8 mouse cellular contexts compared by ENCODE assay signal in genomic region chr7:24506476-24506837, GRCm38 (mm10). TPM values are rescaled to one million over a fixed set of nuclear protein-coding genes. Genes with fewer than 3 reads are reported as not detected.
DNase-seq lines count a peak whose midpoint lies in the region; ATAC-seq and TF ChIP-seq lines count a peak whose summit lies in the region.

No protein-coding gene starts in this region.

- peak overlapping the region; percentile 95 for H3K4me2 ChIP-seq in liver, embryonic 15.5 days
- H3K4me2 ChIP-seq in stomach, embryonic 14.5 days (replicated peaks; ENCODE audit: low read depth, low read length) = peak overlapping the region; percentile 59

- under 1% methylated on average over 12 of the region's 12 CpGs for WGBS in kidney, adult 2 months
- 5% methylated on average over 12 of the region's 12 CpGs for WGBS in liver, embryonic 15.5 days (ENCODE audit: insufficient replicate concordance)
- WGBS in stomach, embryonic 14.5 days = under 1% methylated on average over 12 of the region's 12 CpGs

- peaks cover 11% of the 10 kb centered on the region; the same call in 1 of the 2 replicates for H3K4me1 ChIP-seq in kidney, adult 2 months (ENCODE audit: control insufficient read depth, insufficient read depth, low read length)
- peaks cover 40% of the 10 kb centered on the region for H3K4me1 ChIP-seq in liver, embryonic 15.5 days (replicated peaks)
- H3K4me1 ChIP-seq in stomach, embryonic 14.5 days (ENCODE audit: control insufficient read depth, insufficient read depth, low read length) = peaks cover 22% of the 10 kb centered on the region; the same call in 1 of the 2 replicates

- no peaks in the 10 kb centered on the region for H3K27me3 ChIP-seq in kidney, adult 2 months (replicated peaks; ENCODE audit: control insufficient read depth, insufficient read depth, low read length)
- H3K27me3 ChIP-seq in liver, embryonic 15.5 days = peaks cover 57% of the 10 kb centered on the region
- no peaks in the 10 kb centered on the region for H3K27me3 ChIP-seq in stomach, embryonic 14.5 days (ENCODE audit: control insufficient read depth, insufficient read depth, low read length)

- no peak for ATAC-seq in liver, embryonic 15.5 days (ENCODE audit: insufficient read depth)
- no peak for ATAC-seq in stomach, embryonic 14.5 days (ENCODE audit: insufficient number of reproducible peaks, insufficient read depth, low FRiP score, low read depth)

- no peaks in the 10 kb centered on the region for H3K36me3 ChIP-seq in kidney, adult 2 months (ENCODE audit: control insufficient read depth, insufficient read depth, low read length)
- H3K36me3 ChIP-seq in liver, embryonic 15.5 days (replicated peaks) = no peaks in the 10 kb centered on the region
- H3K36me3 ChIP-seq in stomach, embryonic 14.5 days (ENCODE audit: control insufficient read depth, insufficient read depth, low read length) = no peaks in the 10 kb centered on the region

- H3K9ac ChIP-seq in liver, embryonic 15.5 days = no peak overlapping the region
- peak overlapping the region; percentile 94 for H3K9ac ChIP-seq in stomach, embryonic 14.5 days (replicated peaks; ENCODE audit: low read depth, low read length)

- peak overlapping the region; percentile 90 for H3K4me3 ChIP-seq in kidney, adult 2 months (ENCODE audit: insufficient read depth, low read depth, low read length)
- H3K4me3 ChIP-seq in liver, embryonic 15.5 days (replicated peaks) = peak overlapping the region; percentile 68
- peak overlapping the region; percentile 79 for H3K4me3 ChIP-seq in stomach, embryonic 14.5 days (ENCODE audit: low read depth, low read length)

- DNase-seq in right cerebral cortex, adult 18-20 months = peak; percentile 63
- no peak for DNase-seq in right cerebral cortex, postnatal 4 days
- DNase-seq in cerebellum, postnatal 10 days = peak; percentile 90 to 91
- DNase-seq in heart, adult 18-20 months = peak; percentile 66 to 67
- DNase-seq in kidney, adult 2 months = peak; percentile 89
- DNase-seq in thymus, postnatal 4 days = no peak

- peak overlapping the region; percentile 90 for H3K27ac ChIP-seq in kidney, adult 2 months (ENCODE audit: insufficient read depth, low read depth, low read length)
- no peak overlapping the region for H3K27ac ChIP-seq in liver, embryonic 15.5 days (replicated peaks)
- H3K27ac ChIP-seq in stomach, embryonic 14.5 days (ENCODE audit: low read length) = peak overlapping the region; percentile 98; the same call in 1 of the 2 replicates

- TF ChIP-seq CTCF in kidney, adult 2 months (conservative IDR thresholded peaks at IDR 0.05; ENCODE audit: insufficient read depth, insufficient read length, low read depth, low read length) = no peak

- H3K9me3 ChIP-seq in liver, embryonic 15.5 days (replicated peaks) = no peaks in the 10 kb centered on the region
- no peaks in the 10 kb centered on the region for H3K9me3 ChIP-seq in stomach, embryonic 14.5 days (ENCODE audit: control insufficient read depth, low read depth, low read length)

- TF ChIP-seq POLR2A in kidney, adult 2 months (IDR thresholded peaks at IDR 0.05; ENCODE audit: low read depth, low read length) = no peak

RNA-seq across cellular contexts. Expression of gene Zfp428, which starts 0.3 kb away (rescaled TPM):
- 10 to 100 TPM; 13.3 to 20.8 TPM for total RNA-seq in heart, adult 18-20 months (2021)
- polyA plus RNA-seq in kidney, adult 2 months (2012; rRNA removed) = 9.5 and 17.1 TPM in 2 replicates
- 4.2 and 4.5 TPM in 2 replicates for polyA plus RNA-seq in liver, embryonic 15.5 days (2015; fragmentation: Nextera tagmentation; extraction: Ambion mirVana)
- 28.5 and 30.9 TPM in 2 replicates for polyA plus RNA-seq in stomach, embryonic 14.5 days (2014; fragmentation: Nextera tagmentation; extraction: Ambion mirVana)

RNA-seq across cellular contexts. Expression of gene AC161166.1, which starts 5.8 kb away (rescaled TPM):
- not detected for total RNA-seq in heart, adult 18-20 months (2021)
- polyA plus RNA-seq in kidney, adult 2 months (2012; rRNA removed) = not detected in 2 replicates
- polyA plus RNA-seq in liver, embryonic 15.5 days (2015; fragmentation: Nextera tagmentation; extraction: Ambion mirVana) = not detected in 2 replicates
- 0.21 and 0.29 TPM in 2 replicates for polyA plus RNA-seq in stomach, embryonic 14.5 days (2014; fragmentation: Nextera tagmentation; extraction: Ambion mirVana)

RNA-seq across cellular contexts. Expression of gene Irgq, which starts 24.0 kb away (rescaled TPM):
- 10 to 100 TPM; 15.3 to 18.3 TPM for total RNA-seq in heart, adult 18-20 months (2021)
- 15.4 and 17.4 TPM in 2 replicates for polyA plus RNA-seq in kidney, adult 2 months (2012; rRNA removed)
- 1.6 and 2.0 TPM in 2 replicates for polyA plus RNA-seq in liver, embryonic 15.5 days (2015; fragmentation: Nextera tagmentation; extraction: Ambion mirVana)
- 8.9 and 9.0 TPM in 2 replicates for polyA plus RNA-seq in stomach, embryonic 14.5 days (2014; fragmentation: Nextera tagmentation; extraction: Ambion mirVana)

RNA-seq across cellular contexts. Expression of gene Cadm4, which starts 24.6 kb away (rescaled TPM):
- total RNA-seq in heart, adult 18-20 months (2021) = 10 to 100 TPM; 15.4 to 24.2 TPM
- polyA plus RNA-seq in kidney, adult 2 months (2012; rRNA removed) = 54.7 and 66.4 TPM in 2 replicates
- polyA plus RNA-seq in liver, embryonic 15.5 days (2015; fragmentation: Nextera tagmentation; extraction: Ambion mirVana) = 0.20 and 0.25 TPM in 2 replicates
- polyA plus RNA-seq in stomach, embryonic 14.5 days (2014; fragmentation: Nextera tagmentation; extraction: Ambion mirVana) = 1.4 and 1.5 TPM in 2 replicates

RNA-seq across cellular contexts. Expression of gene Pinlyp, which starts 39.5 kb away (rescaled TPM):
- not detected for total RNA-seq in heart, adult 18-20 months (2021)
- polyA plus RNA-seq in kidney, adult 2 months (2012; rRNA removed) = not detected in 2 replicates
- polyA plus RNA-seq in liver, embryonic 15.5 days (2015; fragmentation: Nextera tagmentation; extraction: Ambion mirVana) = not detected in 2 replicates
- polyA plus RNA-seq in stomach, embryonic 14.5 days (2014; fragmentation: Nextera tagmentation; extraction: Ambion mirVana) = 0.73 and 1.3 TPM in 2 replicates

Comparison
In these comparisons a context has a peak if more than half of its experiments do, and no peak if none do; other contexts are left out.
1. DNase-seq: peak in right cerebral cortex, adult 18-20 months (single experiment), cerebellum, postnatal 10 days (2 of 2), heart, adult 18-20 months (2 of 2) and kidney, adult 2 months (single experiment); none in right cerebral cortex, postnatal 4 days (single experiment) and thymus, postnatal 4 days (single experiment).
2. Peak in every context shown above with its lines, with median percentiles within 50 percentile points of each other: H3K4me3 ChIP-seq.